In the genomic region with DNA sequence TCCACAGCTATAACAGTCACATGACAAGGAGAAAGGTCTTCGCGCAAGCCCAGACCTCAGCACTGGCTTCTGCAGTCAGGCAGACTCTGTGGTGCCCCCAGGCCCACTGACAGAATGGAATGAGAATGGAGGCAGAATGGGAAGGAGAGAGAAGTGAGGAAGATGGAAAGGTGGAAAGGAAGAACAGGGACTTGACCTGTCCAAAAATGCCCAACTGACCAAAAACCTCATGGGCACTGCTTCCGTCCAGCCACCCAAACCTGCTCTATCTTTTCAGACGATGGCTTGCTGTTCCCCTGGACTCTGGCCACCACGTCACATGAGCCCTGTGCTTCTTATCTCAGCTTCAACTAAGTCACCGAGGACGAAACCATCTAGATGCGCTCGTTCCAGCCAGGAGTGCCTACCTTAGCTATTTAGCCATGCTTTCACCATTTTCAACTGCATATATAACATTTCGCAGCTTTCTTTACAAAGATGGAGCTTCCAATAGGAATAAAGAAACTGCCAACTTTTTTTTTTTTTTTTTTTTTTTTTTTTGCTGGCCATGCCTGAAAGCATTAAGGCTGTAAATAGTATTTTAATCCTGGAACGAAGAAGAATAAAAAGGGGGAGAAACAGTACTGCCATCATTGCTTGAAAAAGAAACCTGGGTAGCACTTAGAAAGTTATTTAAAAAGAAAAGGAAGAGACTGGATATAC, we compare ENCODE assay signal across 12 mouse cellular contexts. TPM values are rescaled to one million over a fixed set of nuclear protein-coding genes. Genes with fewer than 3 reads are reported as not detected.
DNase-seq lines count a peak whose midpoint lies in the region; ATAC-seq and TF ChIP-seq lines count a peak whose summit lies in the region.
"Had no signal": no experiment of that assay in that cellular context is flagged by ENCODE, and none has a peak within 500 bp of the region (broad histone marks: within the 10 kb centered on the region; RNA-seq: fewer than 3 reads in every experiment).

No protein-coding gene starts in this region.

- 94% methylated on average over 11 of the region's 11 CpGs for WGBS in kidney, postnatal 0 days
- 66% methylated on average over 11 of the region's 11 CpGs for WGBS in liver, embryonic 13.5 days (ENCODE audit: insufficient replicate concordance)

- no peak overlapping the region for H3K4me3 ChIP-seq in kidney, postnatal 0 days (replicated peaks; ENCODE audit: low read depth, low read length)
- peak overlapping the region; percentile 90; the same call in 1 of the 2 replicates for H3K4me3 ChIP-seq in E14TG2a.4 (replicated peaks; ENCODE audit: low read length)
- peak overlapping the region; percentile 52; the same call in 1 of the 2 replicates for H3K4me3 ChIP-seq in G1E (ENCODE audit: low read depth, low read length)
- H3K4me3 ChIP-seq in liver, embryonic 13.5 days (replicated peaks) = no peak overlapping the region

- peaks cover 39% of the 10 kb centered on the region for H3K36me3 ChIP-seq in kidney, postnatal 0 days (ENCODE audit: insufficient read depth, low read length)
- H3K36me3 ChIP-seq in E14TG2a.4 (ENCODE audit: insufficient read depth, low read length) = peaks cover 62% of the 10 kb centered on the region
- H3K36me3 ChIP-seq in G1E (replicated peaks) = peaks cover 63% of the 10 kb centered on the region
- H3K36me3 ChIP-seq in liver, embryonic 13.5 days = peaks cover 57% of the 10 kb centered on the region

- TF ChIP-seq CTCF in kidney, postnatal 0 days (IDR thresholded peaks at IDR 0.05; ENCODE audit: low read depth) = no peak
- TF ChIP-seq CTCF in E14TG2a.4 (conservative IDR thresholded peaks at IDR 0.05; ENCODE audit: low read length) = no peak
- no peak for TF ChIP-seq CTCF in G1E (IDR thresholded peaks at IDR 0.05; ENCODE audit: low read depth, low read length)

- H3K9ac ChIP-seq in kidney, postnatal 0 days (ENCODE audit: low read depth, low read length) = no peak overlapping the region
- 0 out of 2 replicates have a peak overlapping the region, but pooled peaks have one; percentile 17 for H3K9ac ChIP-seq in liver, embryonic 13.5 days
- H3K9ac ChIP-seq: limb, embryonic 12.5 days had no signal

- H3K4me2 ChIP-seq in kidney, postnatal 0 days (ENCODE audit: low read length) = 0 out of 2 replicates have a peak overlapping the region, but pooled peaks have one; percentile 77
- H3K4me2 ChIP-seq in liver, embryonic 13.5 days = peak overlapping the region; percentile 99

- H3K4me1 ChIP-seq in kidney, postnatal 0 days (replicated peaks; ENCODE audit: insufficient read depth, low read length) = peaks cover 10% of the 10 kb centered on the region
- H3K4me1 ChIP-seq in E14TG2a.4 (replicated peaks; ENCODE audit: low read depth, low read length) = peaks cover 80% of the 10 kb centered on the region
- peaks cover 61% of the 10 kb centered on the region for H3K4me1 ChIP-seq in G1E (ENCODE audit: insufficient read depth, low read depth, low read length)
- H3K4me1 ChIP-seq in liver, embryonic 13.5 days (replicated peaks) = peaks cover 49% of the 10 kb centered on the region

- ATAC-seq in kidney, postnatal 0 days (replicated peaks; ENCODE audit: low FRiP score, low read depth) = no peak
- no peak for ATAC-seq in G1E (ENCODE audit: extremely low read depth, insufficient number of reproducible peaks, low FRiP score, poor library complexity, severe bottlenecking)
- ATAC-seq in liver, embryonic 13.5 days (ENCODE audit: low read depth) = no peak
- ATAC-seq: inflammation-experienced regulatory T-cells, adult 6 months had no signal

- DNase-seq in kidney, postnatal 0 days (ENCODE audit: low spot score) = no peak
- DNase-seq in kidney, adult 8-10 months = no peak
- DNase-seq in G1E (ENCODE audit: low spot score) = no peak
- no peak for DNase-seq in liver, embryonic 13.5 days
- DNase-seq in spleen, postnatal 14 days (ENCODE audit: low spot score in 2 of 2) = no peak
- no peak for DNase-seq in gastrocnemius, postnatal 10 days
- DNase-seq: adrenal gland, postnatal 25 days; kidney, postnatal 25 days; layer of hippocampus, postnatal 36 days had no signal

- H3K27ac ChIP-seq in kidney, postnatal 0 days = no peak overlapping the region
- no peak overlapping the region for H3K27ac ChIP-seq in liver, embryonic 13.5 days
- H3K27ac ChIP-seq: limb, embryonic 12.5 days had no signal

- no peaks in the 10 kb centered on the region for H3K27me3 ChIP-seq in kidney, postnatal 0 days (ENCODE audit: insufficient read depth, low read length)
- peaks cover 18% of the 10 kb centered on the region for H3K27me3 ChIP-seq in E14TG2a.4 (ENCODE audit: insufficient read depth, low read length)
- H3K27me3 ChIP-seq in G1E (ENCODE audit: insufficient read depth, low read length) = no peaks in the 10 kb centered on the region
- peaks cover 8% of the 10 kb centered on the region for H3K27me3 ChIP-seq in liver, embryonic 13.5 days

- H3K9me3 ChIP-seq in kidney, postnatal 0 days (replicated peaks; ENCODE audit: low read length) = no peaks in the 10 kb centered on the region
- H3K9me3 ChIP-seq in E14TG2a.4 (ENCODE audit: low read length) = no peaks in the 10 kb centered on the region
- H3K9me3 ChIP-seq in G1E (replicated peaks) = no peaks in the 10 kb centered on the region
- no peaks in the 10 kb centered on the region for H3K9me3 ChIP-seq in liver, embryonic 13.5 days (replicated peaks)
- H3K9me3 ChIP-seq: limb, embryonic 12.5 days had no signal

RNA-seq across cellular contexts. Expression of gene Polg, which starts 2.6 kb away (rescaled TPM):
- polyA plus RNA-seq in kidney, postnatal 0 days (2015; fragmentation: Nextera tagmentation; extraction: Ambion mirVana) = 22.6 and 22.8 TPM in 2 replicates
- total RNA-seq in G1E (2014; fragmentation: Nextera tagmentation) (40.6 and 42.5 TPM in 2 replicates), G1E (2017) (140 and 152 TPM in 2 replicates)
- polyA plus RNA-seq in G1E (2012) = 87.4 and 92.9 TPM in 2 replicates
- 15.4 and 18.5 TPM in 2 replicates for polyA plus RNA-seq in liver, embryonic 13.5 days (2015; fragmentation: Nextera tagmentation; extraction: Ambion mirVana)
- 10 to 100 TPM; 36.6 to 44.9 TPM for total RNA-seq in gastrocnemius, postnatal 10 days (2021)

Comparison
In these comparisons a context has a peak if more than half of its experiments do, and no peak if none do; other contexts are left out.
1. H3K4me3 ChIP-seq: peak in E14TG2a.4 (single experiment) and G1E (single experiment); none in kidney, postnatal 0 days (single experiment) and liver, embryonic 13.5 days (single experiment).